Mouse (Mus musculus): ENCODE data around the gene Dcst1. TPM values are rescaled to one million over a fixed set of nuclear protein-coding genes. Genes with fewer than 3 reads are reported as not detected.

Gene Dcst1
- polyA plus RNA-seq, 1 experiment from 2014 or later, result 0.34 TPM

DNA sequence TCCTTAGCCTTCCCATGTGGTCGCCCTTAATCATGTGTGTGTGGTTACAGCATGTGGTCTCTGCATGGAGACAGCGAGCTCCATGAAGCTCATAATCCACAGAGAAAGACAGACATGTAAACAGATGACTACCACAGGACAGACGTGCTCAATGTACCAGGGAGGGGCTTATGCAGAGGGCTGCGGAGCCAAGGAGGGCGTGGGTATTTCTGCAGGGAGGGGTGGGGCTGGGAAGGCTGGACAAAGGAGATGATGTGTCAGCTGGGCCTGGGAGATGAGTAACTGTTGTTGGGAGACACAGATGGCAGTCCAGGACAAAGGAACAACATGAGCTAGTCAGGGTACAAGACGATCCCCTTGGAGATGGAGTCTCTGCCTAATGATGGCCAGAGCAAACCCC is 5.4 kb downstream of the Dcst1 start:
- H3K9ac ChIP-seq (ENCODE audit: low read length), result no peak overlapping the region
- no peaks in the 10 kb centered on the region for H3K9me3 ChIP-seq (ENCODE audit: control insufficient read depth, low read length)
- WGBS, result 53% methylated on average over 6 of the region's 6 CpGs
- no peak for ATAC-seq (replicated peaks; ENCODE audit: low FRiP score, low TSS enrichment, low read depth)
- no peak overlapping the region for H3K4me3 ChIP-seq (ENCODE audit: low read depth, low read length)
- no peaks in the 10 kb centered on the region; the same call in 1 of the 2 replicates for H3K4me1 ChIP-seq (replicated peaks; ENCODE audit: control insufficient read depth, insufficient read depth, low read length)
- no peak for DNase-seq (ENCODE audit: low spot score)
- H3K36me3 ChIP-seq (ENCODE audit: control insufficient read depth, insufficient read depth, low read length), result no peaks in the 10 kb centered on the region
- no peak overlapping the region for H3K27ac ChIP-seq (ENCODE audit: low read depth)
- no peak overlapping the region for H3K4me2 ChIP-seq (ENCODE audit: low read length)
- H3K27me3 ChIP-seq (replicated peaks; ENCODE audit: control insufficient read depth, insufficient read depth, low read length), result no peaks in the 10 kb centered on the region

DNA sequence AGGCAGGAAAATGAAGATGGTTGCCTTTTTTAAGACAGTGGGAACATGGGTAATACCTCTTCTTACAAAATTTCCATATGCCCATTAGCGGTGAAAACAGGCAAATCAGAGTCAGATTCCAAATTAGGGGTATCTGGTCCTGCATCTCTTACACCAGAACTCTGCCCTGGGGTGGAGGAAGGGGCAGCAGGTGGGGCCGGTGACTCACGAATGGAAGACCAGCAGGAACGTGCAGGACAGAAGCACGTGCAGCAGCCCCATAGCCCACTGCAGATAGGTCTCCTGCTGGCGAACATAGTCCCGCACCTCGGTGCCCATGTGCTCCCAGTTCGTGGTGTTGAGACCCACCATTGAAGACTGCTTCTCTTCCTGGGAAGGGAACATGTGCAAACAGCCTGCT is 9.0 kb downstream of the Dcst1 start:
- H3K9ac ChIP-seq (ENCODE audit: low read length), result no peak overlapping the region
- H3K36me3 ChIP-seq (ENCODE audit: control insufficient read depth, insufficient read depth, low read length), result no peaks in the 10 kb centered on the region
- 73% methylated on average over 9 of the region's 9 CpGs for WGBS
- no peak overlapping the region for H3K27ac ChIP-seq (ENCODE audit: low read depth)
- no peaks in the 10 kb centered on the region for H3K9me3 ChIP-seq (ENCODE audit: control insufficient read depth, low read length)
- DNase-seq (ENCODE audit: low spot score) (no peak), ATAC-seq (replicated peaks; ENCODE audit: low FRiP score, low TSS enrichment, low read depth) (no peak)
- H3K27me3 ChIP-seq (replicated peaks; ENCODE audit: control insufficient read depth, insufficient read depth, low read length), result no peaks in the 10 kb centered on the region
- no peaks in the 10 kb centered on the region for H3K4me1 ChIP-seq (replicated peaks; ENCODE audit: control insufficient read depth, insufficient read depth, low read length)
- no peak overlapping the region for H3K4me3 ChIP-seq (ENCODE audit: low read depth, low read length)
- no peak overlapping the region for H3K4me2 ChIP-seq (ENCODE audit: low read length)

DNA sequence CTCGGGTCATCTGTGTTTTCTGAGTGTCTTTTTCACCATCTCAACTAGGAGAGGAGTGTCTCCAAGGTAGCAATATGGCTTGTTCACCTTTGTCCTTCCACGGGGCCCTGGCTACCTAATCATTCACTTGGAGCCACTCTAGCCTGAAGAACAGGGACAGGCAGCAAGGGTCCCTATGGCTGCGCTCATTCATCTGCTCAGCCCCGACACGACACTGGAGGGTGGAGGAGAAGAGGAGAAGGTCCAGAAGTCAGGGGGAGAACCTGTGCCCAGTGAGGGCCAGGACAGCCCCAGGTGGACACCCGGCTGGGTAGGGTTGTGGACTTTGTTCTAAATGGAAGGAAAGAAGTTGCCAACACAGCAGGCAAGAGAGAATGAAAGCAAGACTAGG is 9.5 kb downstream of the Dcst1 start:
- ATAC-seq (replicated peaks; ENCODE audit: low FRiP score, low TSS enrichment, low read depth) (no peak), DNase-seq (ENCODE audit: low spot score) (no peak)
- Histone ChIP-seq H3K27me3 (replicated peaks; ENCODE audit: control insufficient read depth, insufficient read depth, low read length) (peaks cover 3% of the 10 kb centered on the region; the same call in 1 of the 2 replicates), H3K9me3 (ENCODE audit: control insufficient read depth, low read length) (no peaks in the 10 kb centered on the region), H3K4me1 (replicated peaks; ENCODE audit: control insufficient read depth, insufficient read depth, low read length) (peaks cover 3% of the 10 kb centered on the region; the same call in 1 of the 2 replicates), H3K4me3 (ENCODE audit: low read depth, low read length) (no peak overlapping the region), H3K27ac (ENCODE audit: low read depth) (no peak overlapping the region), H3K36me3 (ENCODE audit: control insufficient read depth, insufficient read depth, low read length) (no peaks in the 10 kb centered on the region), H3K4me2 (ENCODE audit: low read length) (no peak overlapping the region), H3K9ac (ENCODE audit: low read length) (no peak overlapping the region)
- 71% methylated on average over 6 of the region's 6 CpGs for WGBS

DNA sequence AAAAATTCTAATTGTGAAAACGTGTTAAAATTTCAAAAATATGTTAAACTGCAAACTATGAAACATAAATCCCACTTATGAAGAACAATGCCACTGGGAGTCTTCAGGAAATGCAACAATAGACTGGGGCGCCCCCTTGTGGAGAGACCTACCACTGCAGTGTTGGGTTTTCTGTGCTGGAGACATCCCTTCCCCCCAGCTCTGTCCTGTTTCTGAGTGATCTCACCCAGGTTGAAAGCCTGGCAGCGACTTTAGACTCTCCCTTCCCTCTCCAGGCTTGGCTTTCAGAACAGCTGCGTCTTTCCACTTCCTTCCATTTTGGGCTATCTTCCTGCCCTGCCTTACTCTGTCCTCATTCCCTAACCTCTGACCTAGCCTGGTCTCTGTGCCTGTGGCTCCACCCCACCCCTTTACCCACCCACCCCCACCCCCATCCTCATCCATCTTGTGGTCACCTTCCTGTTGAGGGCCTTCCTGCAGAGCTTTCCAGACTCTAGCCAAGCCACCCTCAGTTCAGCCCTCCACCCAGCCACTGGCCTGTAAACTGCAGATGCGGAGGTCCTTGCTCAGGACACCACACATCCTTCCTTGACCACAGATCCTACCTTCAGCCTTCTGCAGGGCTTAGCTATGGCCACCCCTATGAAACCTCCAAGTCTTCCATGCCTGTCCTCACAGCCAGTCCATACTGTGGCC is 10.1 kb downstream of the Dcst1 start:
- H3K27me3 ChIP-seq (replicated peaks; ENCODE audit: control insufficient read depth, insufficient read depth, low read length), result peaks cover 7% of the 10 kb centered on the region; the same call in 1 of the 2 replicates
- H3K27ac ChIP-seq (ENCODE audit: low read depth), result no peak overlapping the region
- no peaks in the 10 kb centered on the region for H3K36me3 ChIP-seq (ENCODE audit: control insufficient read depth, insufficient read depth, low read length)
- H3K4me2 ChIP-seq (ENCODE audit: low read length), result no peak overlapping the region
- WGBS, result 15% methylated on average over 5 of the region's 5 CpGs
- no peaks in the 10 kb centered on the region for H3K9me3 ChIP-seq (ENCODE audit: control insufficient read depth, low read length)
- DNase-seq (ENCODE audit: low spot score), result peak; percentile 97
- peak; percentile 42 for ATAC-seq (replicated peaks; ENCODE audit: low FRiP score, low TSS enrichment, low read depth)
- H3K4me1 ChIP-seq (replicated peaks; ENCODE audit: control insufficient read depth, insufficient read depth, low read length), result peaks cover 7% of the 10 kb centered on the region; the same call in 1 of the 2 replicates
- no peak overlapping the region for H3K9ac ChIP-seq (ENCODE audit: low read length)
- no peak overlapping the region for H3K4me3 ChIP-seq (ENCODE audit: low read depth, low read length)

DNA sequence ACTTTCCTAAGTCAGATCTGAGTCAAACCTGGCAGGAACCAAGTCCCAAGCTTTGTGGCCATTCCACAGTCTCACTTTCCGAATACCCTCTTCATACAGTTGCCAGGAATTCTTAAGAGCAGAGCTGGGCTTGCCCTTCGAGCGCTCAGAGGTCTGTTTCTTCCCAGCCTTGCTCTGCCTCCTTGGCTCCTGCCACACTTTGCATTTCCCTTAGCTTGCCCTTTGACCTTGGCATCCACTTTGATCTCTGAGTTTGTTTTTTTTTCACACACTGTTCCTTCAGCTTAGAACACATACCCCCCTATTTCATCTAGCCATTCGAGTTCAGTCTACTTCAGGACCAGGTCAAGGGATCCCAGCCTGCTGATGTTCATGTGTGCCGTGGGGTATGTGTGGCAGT is 13.8 kb downstream of the Dcst1 start:
- Histone ChIP-seq H3K4me1 (replicated peaks; ENCODE audit: control insufficient read depth, insufficient read depth, low read length) (peaks cover 13% of the 10 kb centered on the region), H3K36me3 (ENCODE audit: control insufficient read depth, insufficient read depth, low read length) (0 out of 2 replicates have a peak, but pooled peaks cover 5% of the 10 kb centered on the region), H3K27me3 (replicated peaks; ENCODE audit: control insufficient read depth, insufficient read depth, low read length) (peaks cover 7% of the 10 kb centered on the region; the same call in 1 of the 2 replicates), H3K9me3 (ENCODE audit: control insufficient read depth, low read length) (no peaks in the 10 kb centered on the region), H3K4me2 (ENCODE audit: low read length) (no peak overlapping the region), H3K9ac (ENCODE audit: low read length) (no peak overlapping the region), H3K27ac (ENCODE audit: low read depth) (no peak overlapping the region), H3K4me3 (ENCODE audit: low read depth, low read length) (no peak overlapping the region)
- no peak for ATAC-seq (replicated peaks; ENCODE audit: low FRiP score, low TSS enrichment, low read depth)
- 63% methylated on average over 5 of the region's 5 CpGs for WGBS
- DNase-seq (ENCODE audit: low spot score), result no peak

DNA sequence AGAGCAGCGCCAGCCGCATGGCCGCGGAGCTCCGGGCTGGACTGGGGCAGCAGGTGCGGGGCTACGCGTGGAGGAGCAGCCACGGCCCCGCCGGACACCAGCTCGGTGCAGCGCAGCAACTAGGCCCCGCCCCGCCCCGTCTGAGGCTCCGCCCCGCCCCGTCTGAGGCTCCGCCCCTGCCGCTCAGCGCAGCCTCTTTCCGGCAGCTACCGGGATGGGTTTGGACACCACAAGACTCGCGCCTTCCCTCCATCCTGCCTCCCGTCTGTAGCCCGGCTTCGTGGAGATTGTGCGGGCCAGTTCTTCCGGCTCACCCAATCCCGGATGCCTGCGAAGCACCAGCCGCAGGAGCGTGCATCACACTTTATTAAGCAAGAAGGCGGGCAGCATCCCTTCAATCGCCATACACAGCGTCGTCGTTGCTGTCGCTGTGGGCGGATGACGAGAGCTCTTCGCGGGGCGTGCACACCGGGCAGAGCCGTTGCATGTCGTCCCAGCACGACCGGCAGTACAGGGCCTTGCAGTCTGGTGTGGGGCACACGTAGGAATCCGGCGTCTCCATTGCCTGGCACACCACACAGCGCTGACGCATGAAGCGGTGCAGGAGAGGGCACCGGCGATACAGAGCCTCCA is 15.1 kb downstream of the Dcst1 start, which contains the start of gene Adam15:
TSS of gene Adam15 (minus strand) at position 128 of the 633 bp plus-strand sequence.
- peaks cover 7% of the 10 kb centered on the region; the same call in 1 of the 2 replicates for H3K27me3 ChIP-seq (replicated peaks; ENCODE audit: control insufficient read depth, insufficient read depth, low read length)

DNA sequence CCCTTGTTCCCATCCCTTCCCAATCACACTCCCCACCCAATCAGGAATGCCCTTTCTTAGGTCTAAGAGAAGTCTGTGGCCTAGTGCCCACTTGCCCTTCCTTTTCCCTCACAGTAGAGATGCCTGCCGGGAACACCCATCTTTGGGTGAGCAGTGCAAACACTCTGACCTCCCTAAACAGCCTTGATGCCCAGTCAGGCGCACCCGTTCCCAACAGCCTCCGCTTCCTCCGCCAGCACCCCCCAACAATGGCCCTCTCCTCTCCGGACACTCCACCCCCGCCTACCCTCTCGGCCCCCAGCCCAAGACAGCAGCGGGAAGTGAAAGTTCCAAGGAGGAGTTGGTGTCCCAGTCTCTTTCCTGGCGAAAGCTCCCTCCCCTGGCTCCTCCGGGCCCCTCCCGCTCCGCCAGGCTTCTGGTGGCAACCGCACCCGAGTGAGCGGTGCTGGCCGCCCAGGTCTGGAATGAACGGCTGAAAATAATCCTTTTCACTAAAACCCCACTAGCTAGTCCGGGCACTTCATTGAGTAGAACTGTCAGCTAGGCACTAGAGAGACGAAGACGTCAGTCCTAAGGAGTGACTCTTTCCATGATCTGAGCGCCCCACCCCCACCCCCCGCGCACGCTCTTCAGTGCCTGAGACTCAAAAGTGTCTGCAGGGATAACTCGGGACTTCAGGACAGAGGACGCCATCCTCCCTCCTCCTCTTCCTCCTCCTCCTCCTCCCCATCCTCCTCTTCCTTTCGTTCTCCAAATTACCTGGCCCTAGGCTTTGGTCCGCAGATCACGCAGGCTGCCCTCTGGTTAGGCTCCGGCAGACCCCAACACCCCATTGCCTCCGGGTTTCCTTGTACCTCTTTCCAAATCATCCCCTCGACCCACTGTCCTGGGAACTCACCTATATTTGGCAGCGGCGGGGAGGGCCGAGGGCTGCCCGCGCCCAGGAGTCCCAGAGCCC is 15.9 kb downstream of the Dcst1 start:
- DNase-seq (ENCODE audit: low spot score), result no peak
- Histone ChIP-seq H3K9ac (ENCODE audit: low read length) (peak overlapping the region; percentile 41), H3K27me3 (replicated peaks; ENCODE audit: control insufficient read depth, insufficient read depth, low read length) (peaks cover 7% of the 10 kb centered on the region; the same call in 1 of the 2 replicates), H3K4me2 (ENCODE audit: low read length) (peak overlapping the region; percentile 99), H3K36me3 (ENCODE audit: control insufficient read depth, insufficient read depth, low read length) (peaks cover 16% of the 10 kb centered on the region), H3K4me1 (replicated peaks; ENCODE audit: control insufficient read depth, insufficient read depth, low read length) (peaks cover 13% of the 10 kb centered on the region), H3K4me3 (ENCODE audit: low read depth, low read length) (peak overlapping the region; percentile 63), H3K9me3 (ENCODE audit: control insufficient read depth, low read length) (no peaks in the 10 kb centered on the region), H3K27ac (ENCODE audit: low read depth) (0 out of 2 replicates have a peak overlapping the region, but pooled peaks have one; percentile 27)
- 2% methylated on average over 38 of the region's 38 CpGs for WGBS
- peak; percentile 10; the same call in 1 of the 2 replicates for ATAC-seq (replicated peaks; ENCODE audit: low FRiP score, low TSS enrichment, low read depth)

More for the DNA sequence above, 15.1 kb downstream of the Dcst1 start, which contains the start of gene Adam15:
- Histone ChIP-seq H3K4me3 (ENCODE audit: low read depth, low read length) (peak within 1 kb of the TSS; percentile 63), H3K9ac (ENCODE audit: low read length) (peak within 1 kb of the TSS; percentile 48), H3K27ac (ENCODE audit: low read depth) (0 out of 2 replicates have a peak within 1 kb of the TSS, but pooled peaks have one; percentile 27), H3K9me3 (ENCODE audit: control insufficient read depth, low read length) (no peaks in the 10 kb centered on the region), H3K4me2 (ENCODE audit: low read length) (peak within 1 kb of the TSS; percentile 99), H3K4me1 (replicated peaks; ENCODE audit: control insufficient read depth, insufficient read depth, low read length) (peaks cover 13% of the 10 kb centered on the region), H3K36me3 (ENCODE audit: control insufficient read depth, insufficient read depth, low read length) (peaks cover 15% of the 10 kb centered on the region)
- DNase-seq (ENCODE audit: low spot score) (peak; percentile 96), ATAC-seq (replicated peaks; ENCODE audit: low FRiP score, low TSS enrichment, low read depth) (peak; percentile 92)
- WGBS, result under 1% methylated on average over 59 of the region's 59 CpGs

DNA sequence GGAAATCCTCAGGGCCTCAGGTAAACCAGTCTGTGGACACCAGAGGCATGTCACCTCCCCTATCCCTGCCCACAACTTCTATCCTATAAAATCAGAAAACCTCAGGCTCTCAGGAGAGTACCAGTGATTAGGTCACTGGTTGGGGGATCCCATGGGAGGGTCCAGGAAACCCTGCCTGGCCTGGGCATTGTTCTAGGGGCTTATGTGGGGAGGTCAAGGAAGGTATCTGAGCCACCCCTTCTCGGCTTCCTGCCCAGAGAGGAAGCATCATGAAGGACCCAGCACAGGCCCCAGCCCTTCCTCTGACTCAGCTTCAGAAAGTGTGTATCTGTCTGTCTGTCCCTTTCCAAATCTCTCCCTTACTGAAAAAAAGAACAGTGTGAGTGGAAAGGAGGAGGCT is 17.1 kb downstream of the Dcst1 start:
- Histone ChIP-seq H3K9me3 (ENCODE audit: control insufficient read depth, low read length) (no peaks in the 10 kb centered on the region), H3K4me1 (replicated peaks; ENCODE audit: control insufficient read depth, insufficient read depth, low read length) (peaks cover 13% of the 10 kb centered on the region), H3K4me2 (ENCODE audit: low read length) (no peak overlapping the region), H3K27ac (ENCODE audit: low read depth) (no peak overlapping the region), H3K27me3 (replicated peaks; ENCODE audit: control insufficient read depth, insufficient read depth, low read length) (peaks cover 7% of the 10 kb centered on the region; the same call in 1 of the 2 replicates), H3K4me3 (ENCODE audit: low read depth, low read length) (no peak overlapping the region), H3K9ac (ENCODE audit: low read length) (no peak overlapping the region), H3K36me3 (ENCODE audit: control insufficient read depth, insufficient read depth, low read length) (peaks cover 17% of the 10 kb centered on the region)
- ATAC-seq (replicated peaks; ENCODE audit: low FRiP score, low TSS enrichment, low read depth) (no peak), DNase-seq (ENCODE audit: low spot score) (no peak)
- 74% methylated on average over 1 of the region's 1 CpGs for WGBS

All from intestine, embryonic 14.5 days (tissue).